37 mouse cellular contexts compared by ENCODE assay signal in genomic region chr8:119484145-119484896, GRCm38 (mm10). TPM values are rescaled to one million over a fixed set of nuclear protein-coding genes. Genes with fewer than 3 reads are reported as not detected.
DNase-seq lines count a peak whose midpoint lies in the region; ATAC-seq and TF ChIP-seq lines count a peak whose summit lies in the region.
"Had no signal": no experiment of that assay in that cellular context is flagged by ENCODE, and none has a peak within 500 bp of the region (broad histone marks: within the 10 kb centered on the region; RNA-seq: fewer than 3 reads in every experiment).

No protein-coding gene starts in this region.

- H3K27me3 ChIP-seq in MEL (ENCODE audit: control insufficient read depth in 1 of 2, insufficient read depth in 2 of 2, low read length in 2 of 2): peaks cover 0 to 1% of the 10 kb centered on the region in 2 experiments; a peak in 2 of 4 replicates
- H3K27me3 ChIP-seq in neural tube, embryonic 13.5 days: no peaks in the 10 kb centered on the region
- no peaks in the 10 kb centered on the region for H3K27me3 ChIP-seq in kidney, embryonic 14.5 days (ENCODE audit: control insufficient read depth, insufficient read depth, low read length)
- H3K27me3 ChIP-seq: forebrain, embryonic 15.5 days; intestine, embryonic 15.5 days; limb, embryonic 15.5 days had no signal

- no peak overlapping the region for H3K4me3 ChIP-seq in MEL (ENCODE audit: control insufficient read depth in 1 of 2, insufficient read depth in 1 of 2, low read depth in 2 of 2, low read length in 2 of 2)
- H3K4me3 ChIP-seq in neural tube, embryonic 13.5 days: no peak overlapping the region
- H3K4me3 ChIP-seq in kidney, embryonic 14.5 days (ENCODE audit: low read length): no peak overlapping the region
- H3K4me3 ChIP-seq: forebrain, embryonic 10.5 days; forebrain, embryonic 15.5 days; heart, embryonic 10.5 days; heart, embryonic 15.5 days; intestine, embryonic 15.5 days; limb, embryonic 10.5 days; limb, embryonic 15.5 days had no signal

- no peak for TF ChIP-seq CTCF in MEL (IDR thresholded peaks at IDR 0.05 in 2 of 3, conservative IDR thresholded peaks at IDR 0.05 in 1 of 3; ENCODE audit: control insufficient read depth in 1 of 3, insufficient read depth in 1 of 3, low read depth in 2 of 3, low read length in 3 of 3, poor library complexity in 1 of 3, severe bottlenecking in 1 of 3)

- no peaks in the 10 kb centered on the region for H3K79me2 ChIP-seq in MEL (ENCODE audit: control insufficient read depth, insufficient read depth, low read length, poor library complexity)

- H3K4me2 ChIP-seq in neural tube, embryonic 13.5 days: no peak overlapping the region
- no peak overlapping the region for H3K4me2 ChIP-seq in kidney, embryonic 14.5 days (replicated peaks; ENCODE audit: low read depth, low read length)
- H3K4me2 ChIP-seq: forebrain, embryonic 15.5 days; heart, embryonic 15.5 days; intestine, embryonic 15.5 days; limb, embryonic 15.5 days; lung, embryonic 14.5 days had no signal

- no peak overlapping the region for H3K27ac ChIP-seq in MEL (ENCODE audit: control insufficient read depth, low read depth, low read length)
- no peak overlapping the region for H3K27ac ChIP-seq in neural tube, embryonic 13.5 days (replicated peaks)
- H3K27ac ChIP-seq in kidney, embryonic 14.5 days (ENCODE audit: low read depth, low read length): no peak overlapping the region
- H3K27ac ChIP-seq: forebrain, embryonic 10.5 days; forebrain, embryonic 15.5 days; heart, embryonic 10.5 days; heart, embryonic 15.5 days; hindbrain, postnatal 0 days; intestine, embryonic 15.5 days; kidney, postnatal 0 days; limb, embryonic 10.5 days; limb, embryonic 15.5 days; liver, embryonic 14.5 days; stomach, postnatal 0 days had no signal

- H3K9ac ChIP-seq in MEL (ENCODE audit: control insufficient read depth, low read depth, low read length, poor library complexity, severe bottlenecking): no peak overlapping the region
- no peak overlapping the region for H3K9ac ChIP-seq in neural tube, embryonic 13.5 days
- no peak overlapping the region for H3K9ac ChIP-seq in kidney, embryonic 14.5 days (ENCODE audit: low read depth, low read length)
- H3K9ac ChIP-seq: forebrain, embryonic 15.5 days; heart, embryonic 15.5 days; intestine, embryonic 15.5 days; limb, embryonic 15.5 days; liver, embryonic 14.5 days; lung, embryonic 14.5 days had no signal

- peak; percentile 27 for DNase-seq in embryo, embryonic 11 days
- no peak for DNase-seq in embryo, embryonic 9.5 days (ENCODE audit: extremely low spot score)
- peak; percentile 34 for DNase-seq in retina, postnatal 1 day
- no peak for DNase-seq in retina, embryonic 14.5 days (ENCODE audit: low spot score)
- no peak for DNase-seq in MEL (ENCODE audit: low read depth, low spot score)
- DNase-seq in urinary bladder, postnatal 14 days (ENCODE audit: low spot score): no peak
- DNase-seq: adrenal gland, adult 8-10 months; cerebellum, adult 11 months; cerebellum, adult 9-11 months; gastrocnemius, postnatal 25 days; heart, adult 11 months; kidney, adult 2 months; layer of hippocampus, postnatal 36 days; lung, embryonic 14.5 days; lung, postnatal 14 days; right cerebral cortex, postnatal 4 days; thymus, adult 18-20 months; thymus, postnatal 25 days had no signal

- ATAC-seq in neural tube, embryonic 13.5 days (ENCODE audit: low read depth): peak; percentile 61; the same call in 1 of the 2 replicates
- ATAC-seq in kidney, embryonic 14.5 days (ENCODE audit: low FRiP score, low TSS enrichment): no peak
- ATAC-seq: CD4-positive, CD25-positive, alpha-beta regulatory T cell, adult 4 months; forebrain, embryonic 15.5 days; hindbrain, postnatal 0 days; intestine, embryonic 15.5 days; midbrain, embryonic 16.5 days had no signal

- no peaks in the 10 kb centered on the region for H3K9me3 ChIP-seq in MEL (replicated peaks; ENCODE audit: insufficient read depth, low read length)
- no peaks in the 10 kb centered on the region for H3K9me3 ChIP-seq in neural tube, embryonic 13.5 days
- H3K9me3 ChIP-seq in kidney, embryonic 14.5 days (ENCODE audit: control insufficient read depth, low read length): no peaks in the 10 kb centered on the region
- H3K9me3 ChIP-seq: forebrain, embryonic 10.5 days; forebrain, embryonic 15.5 days; heart, embryonic 10.5 days; heart, embryonic 15.5 days; intestine, embryonic 15.5 days; limb, embryonic 10.5 days; limb, embryonic 15.5 days had no signal

- 0 out of 4 replicates have a peak, but pooled peaks cover 0 to 2% of the 10 kb centered on the region in 2 experiments for H3K36me3 ChIP-seq in MEL (ENCODE audit: control insufficient read depth in 1 of 2, insufficient read depth in 2 of 2, low read length in 2 of 2)
- H3K36me3 ChIP-seq in neural tube, embryonic 13.5 days: no peaks in the 10 kb centered on the region
- no peaks in the 10 kb centered on the region for H3K36me3 ChIP-seq in kidney, embryonic 14.5 days (ENCODE audit: control insufficient read depth, insufficient read depth, low read length)
- H3K36me3 ChIP-seq: forebrain, embryonic 10.5 days; forebrain, embryonic 15.5 days; heart, embryonic 10.5 days; heart, embryonic 15.5 days; intestine, embryonic 15.5 days; limb, embryonic 10.5 days; limb, embryonic 15.5 days had no signal

- TF ChIP-seq POLR2A in MEL (IDR thresholded peaks at IDR 0.05; ENCODE audit: control insufficient read depth in 1 of 2, insufficient read depth in 1 of 2, low read depth in 1 of 2, low read length in 2 of 2, poor library complexity in 1 of 2): no peak

- TF ChIP-seq RAD21 in MEL (IDR thresholded peaks at IDR 0.05; ENCODE audit: low read depth, low read length): no peak

- WGBS in neural tube, embryonic 13.5 days: 78% methylated on average over 11 of the region's 11 CpGs
- 83% methylated on average over 11 of the region's 11 CpGs for WGBS in kidney, embryonic 14.5 days

- no peak for TF ChIP-seq EP300 in MEL (IDR thresholded peaks at IDR 0.05; ENCODE audit: low read depth in 1 of 2, low read length in 2 of 2)

- H3K4me1 ChIP-seq in MEL (ENCODE audit: control insufficient read depth in 1 of 2, insufficient read depth in 2 of 2, low read length in 2 of 2): peaks cover 0 to 13% of the 10 kb centered on the region in 2 experiments; a peak in 2 of 4 replicates
- H3K4me1 ChIP-seq in neural tube, embryonic 13.5 days (replicated peaks): peaks cover 5% of the 10 kb centered on the region; the same call in 1 of the 2 replicates
- no peaks in the 10 kb centered on the region for H3K4me1 ChIP-seq in kidney, embryonic 14.5 days (ENCODE audit: control insufficient read depth, insufficient read depth, low read length)
- H3K4me1 ChIP-seq: forebrain, embryonic 10.5 days; forebrain, embryonic 15.5 days; heart, embryonic 15.5 days; intestine, embryonic 15.5 days; limb, embryonic 15.5 days had no signal

TF ChIP-seq in MEL, 35 proteins besides CTCF, POLR2A, EP300 and RAD21:
- TF ChIP-seq USF2 (IDR thresholded peaks at IDR 0.05; ENCODE audit: borderline replicate concordance in 1 of 2, insufficient read depth in 1 of 2, low read depth in 1 of 2, low read length in 2 of 2) (no peak), ZKSCAN1 (IDR thresholded peaks at IDR 0.05; ENCODE audit: low read depth, low read length) (peak; percentile 100)
TF ChIP-seq in MEL: peak in this region for 1.

RNA-seq across cellular contexts. Expression of gene Slc38a8, which starts 17.2 kb away (rescaled TPM):
- total RNA-seq in MEL (2012; rRNA removed): not detected in 2 replicates
- not detected for polyA plus RNA-seq in MEL (2012; ENCODE audit: insufficient read depth in 1 of 2, insufficient read length in 2 of 2, low read depth in 1 of 2, low replicate concordance in 2 of 2, missing spikeins in 1 of 2)
- polyA plus RNA-seq in neural tube, embryonic 13.5 days (2015; fragmentation: Nextera tagmentation; extraction: Ambion mirVana): not detected in 2 replicates
- polyA plus RNA-seq in kidney, embryonic 14.5 days (2014; fragmentation: Nextera tagmentation; extraction: Ambion mirVana): not detected in 2 replicates
- total RNA-seq: gastrocnemius, adult 18-20 months; gastrocnemius, postnatal 25 days; heart, postnatal 25 days; hindbrain, postnatal 0 days; layer of hippocampus, postnatal 36 days; neutrophil, adult 5-6 weeks had no signal
- polyA plus RNA-seq: CD4-positive, CD25-positive, alpha-beta regulatory T cell, adult 4 months; forebrain, embryonic 15.5 days; heart, embryonic 10.5 days; heart, embryonic 15.5 days; hindbrain, embryonic 11.5 days; kidney, adult 2 months; kidney, postnatal 0 days; limb, embryonic 15.5 days; lung, embryonic 14.5 days; midbrain, embryonic 16.5 days; stomach, postnatal 0 days had no signal

RNA-seq across cellular contexts. Expression of gene Necab2, which starts 37.8 kb away (rescaled TPM):
- not detected in 2 replicates for total RNA-seq in MEL (2012; rRNA removed)
- polyA plus RNA-seq in MEL (2012; ENCODE audit: insufficient read depth in 1 of 2, insufficient read length in 2 of 2, low read depth in 1 of 2, low replicate concordance in 2 of 2, missing spikeins in 1 of 2): under 1 TPM in 1 of 2 experiments, not detected in 1; 0.06 TPM
- 39.6 and 41.7 TPM in 2 replicates for polyA plus RNA-seq in neural tube, embryonic 13.5 days (2015; fragmentation: Nextera tagmentation; extraction: Ambion mirVana)
- 4.6 and 5.0 TPM in 2 replicates for polyA plus RNA-seq in kidney, embryonic 14.5 days (2014; fragmentation: Nextera tagmentation; extraction: Ambion mirVana)
- total RNA-seq: heart, postnatal 25 days; neutrophil, adult 5-6 weeks had no signal
- polyA plus RNA-seq: CD4-positive, CD25-positive, alpha-beta regulatory T cell, adult 4 months had no signal

RNA-seq across cellular contexts. Expression of gene Osgin1, which starts 50.4 kb away (rescaled TPM):
- total RNA-seq in MEL (2012; rRNA removed): 0.08 TPM in 1 of 2 replicates, not detected in the other
- under 1 TPM in 1 of 2 experiments, not detected in 1; 0.84 TPM for polyA plus RNA-seq in MEL (2012; ENCODE audit: insufficient read depth in 1 of 2, insufficient read length in 2 of 2, low read depth in 1 of 2, low replicate concordance in 2 of 2, missing spikeins in 1 of 2)
- 0.40 TPM in 1 of 2 replicates, not detected in the other for polyA plus RNA-seq in neural tube, embryonic 13.5 days (2015; fragmentation: Nextera tagmentation; extraction: Ambion mirVana)
- 0.71 and 1.2 TPM in 2 replicates for polyA plus RNA-seq in kidney, embryonic 14.5 days (2014; fragmentation: Nextera tagmentation; extraction: Ambion mirVana)
- total RNA-seq: hindbrain, postnatal 0 days had no signal

Comparison
In these comparisons a context has a peak if more than half of its experiments do, and no peak if none do; other contexts are left out.
1. DNase-seq: peak in embryo, embryonic 11 days (single experiment) and retina, postnatal 1 day (single experiment); none in embryo, embryonic 9.5 days (single experiment), retina, embryonic 14.5 days (single experiment), MEL (single experiment) and urinary bladder, postnatal 14 days (single experiment).